Mouse (Mus musculus) olfactory bulb, adult 2 months (tissue): ENCODE data around the gene Sult6b1.

ENCODE experiments used
- CTCF ChIP-seq: fragments of 200-500 bp; IDR thresholded peaks from 2 replicates; pipeline ENCODE4 v1.5.1; 2012; ENCODE audit warnings: low read depth, mild to moderate bottlenecking, low read length, moderate library complexity; ENCODE audit not compliant: insufficient read depth
- POLR2A ChIP-seq: fragments of 200-500 bp; IDR thresholded peaks from 2 replicates; pipeline ENCODE4 v1.6.1; 2012; ENCODE audit warnings: mild to moderate bottlenecking, low read depth, low read length, moderate library complexity; ENCODE audit not compliant: insufficient read depth

- TF ChIP-seq CTCF (no peak), POLR2A (no peak)
Observed at GRCm38 (mm10) chr17:78935857-78936256, 29.1 kb upstream of the Sult6b1 start.
